Mouse (Mus musculus): Measurements from ENCODE around the gene Rhog. TPM values are rescaled to one million over a fixed set of nuclear protein-coding genes. Genes with fewer than 3 reads are reported as not detected.

Gene Rhog
- total and polyA plus RNA-seq, 3 experiments: 12.2 to 118 (median 22.7) TPM

DNA sequence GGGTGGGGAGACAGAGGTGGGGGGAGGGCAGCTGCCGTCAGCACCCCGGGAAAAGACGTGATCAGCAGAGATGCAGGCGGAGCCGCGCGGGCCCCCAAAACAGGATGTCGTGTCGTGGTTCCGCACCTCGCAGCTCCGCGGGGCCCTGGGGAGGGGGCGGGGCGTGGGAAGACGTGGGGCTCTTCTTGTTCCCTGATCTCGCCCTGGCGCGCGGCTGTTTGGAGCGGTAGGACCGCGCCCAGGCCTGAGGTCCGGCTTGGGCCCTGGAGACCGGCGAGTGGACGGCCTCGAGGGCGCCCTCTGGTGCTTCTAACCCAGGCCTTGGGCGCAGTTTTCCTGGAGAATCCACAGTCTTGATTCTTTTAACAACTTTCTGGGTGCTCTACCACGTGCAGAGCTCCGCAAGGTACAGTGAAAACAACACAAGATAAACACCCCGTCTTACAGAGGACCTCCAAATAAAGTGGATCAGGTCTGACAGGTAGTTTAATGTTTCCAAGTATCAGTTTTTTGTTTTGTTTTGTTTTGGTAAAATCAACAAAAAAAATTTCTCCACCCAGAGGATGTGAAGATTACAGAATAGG is 5.1 kb downstream of the Rhog start:
- dilution Hi-C loops (cut with MboI; ENCODE audit: extremely low pct_ligation_motif_present, extremely low pct_unique_long_range_greater_than_20kb, low sequenced_read_pairs) (no loop called here), in situ Hi-C loops (cut with MboI; ENCODE audit: low pct_ligation_motif_present, low pct_unique_long_range_greater_than_20kb, low sequenced_read_pairs) (loop anchor here (25.0 kb wide), 1 partner anchor 588 kb away; the partner anchor contains the start of gene Clpb)
- Histone ChIP-seq H3K9me3 (replicated peaks; ENCODE audit: low read length) (no peaks in the 10 kb centered on the region), H3K4me1 (ENCODE audit: control insufficient read depth in 1 of 2, insufficient read depth in 2 of 2) (peaks cover 23 to 33% of the 10 kb centered on the region in 2 experiments), H3K4me2 (ENCODE audit: insufficient read depth, low read depth, poor library complexity, severe bottlenecking) (peak overlapping the region; percentile 81), H3K27ac (ENCODE audit: insufficient read depth, low read depth) (peak overlapping the region; percentile 92), H3K36me3 (replicated peaks in 1 of 2; ENCODE audit: control insufficient read depth in 1 of 2, insufficient read depth in 1 of 2, low read length in 1 of 2) (no peaks in the 10 kb centered on the region), H3K27me3 (replicated peaks) (no peaks in the 10 kb centered on the region), H3K4me3 (replicated peaks in 1 of 3; ENCODE audit: low read depth in 2 of 3, low read length in 2 of 3, poor library complexity in 1 of 3) (peak overlapping the region; percentile 65 to 73 (median 66)), H3K9ac (ENCODE audit: insufficient read depth, low read depth) (peak overlapping the region; percentile 79), H3K79me2 (replicated peaks; ENCODE audit: control insufficient read depth, extremely low read depth, insufficient read depth, poor library complexity, severe bottlenecking) (peaks cover 34% of the 10 kb centered on the region)
- TF ChIP-seq ZMIZ1 (IDR thresholded peaks at IDR 0.05; ENCODE audit: low read depth, low read length) (peak; percentile 58), MYC (IDR thresholded peaks at IDR 0.05; ENCODE audit: low read depth, low read length) (peak; percentile 72), JUND (conservative IDR thresholded peaks at IDR 0.05; ENCODE audit: low read depth, low read length) (no peak), USF2 (conservative IDR thresholded peaks at IDR 0.05; ENCODE audit: low read depth, low read length) (no peak), RAD21 (IDR thresholded peaks at IDR 0.05; ENCODE audit: low read depth, low read length) (peak; percentile 45), CHD2 (IDR thresholded peaks at IDR 0.05; ENCODE audit: low read length) (peak; percentile 54; the same call in 1 of the 2 replicates), TCF12 (IDR thresholded peaks at IDR 0.05; ENCODE audit: low read depth, low read length) (peak; percentile 19; the same call in 1 of the 2 replicates), USF1 (IDR thresholded peaks at IDR 0.05; ENCODE audit: low read depth, low read length) (no peak), SMC3 (IDR thresholded peaks at IDR 0.05; ENCODE audit: low read depth, low read length) (peak; percentile 81), UBTF (IDR thresholded peaks at IDR 0.05; ENCODE audit: low read depth, low read length) (0 out of 2 replicates have a peak, but pooled peaks have one; percentile 60), ELF1 (IDR thresholded peaks at IDR 0.05; ENCODE audit: low read depth, low read length) (peak; percentile 56; the same call in 1 of the 2 replicates), IRF4 (IDR thresholded peaks at IDR 0.05; ENCODE audit: low read depth, low read length) (peak; percentile 48; the same call in 1 of the 2 replicates), MAFK (IDR thresholded peaks at IDR 0.05; ENCODE audit: insufficient replicate concordance, low read length) (no peak), ETS1 (conservative IDR thresholded peaks at IDR 0.05; ENCODE audit: low read depth, low read length) (peak; percentile 68; the same call in 1 of the 2 replicates), POLR2A (IDR thresholded peaks at IDR 0.05; ENCODE audit: low read depth, low read length) (peak; percentile 36; the same call in 1 of the 2 replicates), SIN3A (IDR thresholded peaks at IDR 0.05; ENCODE audit: low read length) (peak; percentile 49; the same call in 1 of the 2 replicates), MXI1 (IDR thresholded peaks at IDR 0.05; ENCODE audit: low read depth, low read length) (peak; percentile 77; the same call in 1 of the 2 replicates), HCFC1 (IDR thresholded peaks at IDR 0.05; ENCODE audit: low read depth, low read length) (peak; percentile 30; the same call in 1 of the 2 replicates), RCOR1 (conservative IDR thresholded peaks at IDR 0.05; ENCODE audit: low read depth, low read length) (0 out of 2 replicates have a peak, but pooled peaks have one; percentile 66), KAT2A (IDR thresholded peaks at IDR 0.05; ENCODE audit: insufficient replicate concordance, low read length) (0 out of 2 replicates have a peak, but pooled peaks have one; percentile 30), CTCF (conservative IDR thresholded peaks at IDR 0.05 in 1 of 2, IDR thresholded peaks at IDR 0.05 in 1 of 2; ENCODE audit: low read depth in 2 of 2, low read length in 2 of 2) (peak in 1 of 2 experiments; percentile 79; a peak in 2 of 4 replicates), MAX (IDR thresholded peaks at IDR 0.05; ENCODE audit: low read length) (peak; percentile 74; the same call in 1 of the 2 replicates), MAZ (IDR thresholded peaks at IDR 0.05; ENCODE audit: low read depth, low read length) (no peak; the same call in 1 of the 2 replicates), E2F4 (IDR thresholded peaks at IDR 0.05; ENCODE audit: insufficient replicate concordance, low read depth, low read length) (no peak)
- DNase-seq (ENCODE audit: extremely low read depth): no peak

Data from CH12.LX (cell line).